Mouse (Mus musculus) spleen, adult 18-20 months (tissue): Measurements from ENCODE around the gene Olfr447.

ENCODE experiments used
- DNase-seq, 2 experiments: peaks; one replicate each; pipeline ENCODE4 v3.0.0; 2022; ENCODE audit warnings: mixed read lengths in 2 of 2

The Olfr447 gene

DNA sequence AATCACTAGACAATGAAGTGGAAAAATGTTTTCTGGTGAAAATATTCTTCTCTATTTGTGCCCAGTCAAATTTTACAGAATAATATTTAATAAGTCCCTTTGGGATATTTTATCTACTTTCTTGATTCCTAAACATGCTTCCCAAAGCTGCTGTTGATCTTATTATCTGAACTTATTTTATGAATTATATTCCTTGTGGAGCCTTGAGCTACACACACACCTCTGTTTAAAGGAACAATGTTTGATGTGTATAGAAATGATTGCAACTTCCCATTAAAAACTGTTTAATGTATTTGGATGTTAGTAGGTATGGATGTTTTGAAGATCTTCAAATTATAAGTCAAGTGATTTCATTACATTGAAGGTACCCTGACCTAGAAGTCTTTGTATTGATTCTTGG lies at the start of gene Olfr447:
Olfr447 (plus strand) TSS at position 301 of the 400 bp plus-strand sequence.
- DNase-seq: no peak

DNA sequence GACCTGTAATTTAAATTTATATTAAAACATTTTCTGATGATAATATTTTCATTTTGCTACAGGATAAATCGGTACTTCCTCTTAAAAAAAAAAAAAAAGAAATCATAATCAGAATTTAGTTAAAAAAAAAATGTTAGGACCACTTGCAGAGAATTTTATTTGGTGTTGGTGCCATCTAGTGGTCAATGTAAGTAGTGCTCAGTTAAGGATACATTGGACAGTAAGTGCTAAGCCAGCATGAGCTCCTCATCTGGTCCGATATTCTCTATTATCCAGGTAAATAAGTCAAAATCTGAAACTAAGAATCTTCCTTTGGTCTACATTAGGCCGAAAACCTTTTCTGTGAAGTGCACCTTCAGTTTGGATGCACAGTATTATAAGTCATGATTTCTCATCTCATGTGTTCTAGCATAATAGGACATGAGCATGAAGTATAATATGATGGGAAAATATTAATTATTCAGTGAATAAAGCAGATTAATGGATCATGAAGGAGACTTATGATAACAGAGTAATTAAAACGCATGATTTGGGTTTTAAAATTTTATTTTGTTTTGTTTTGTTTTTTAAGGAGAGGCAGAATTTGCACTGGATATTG lies 48.4 kb upstream of the Olfr447 start:
- no peak for DNase-seq

DNA sequence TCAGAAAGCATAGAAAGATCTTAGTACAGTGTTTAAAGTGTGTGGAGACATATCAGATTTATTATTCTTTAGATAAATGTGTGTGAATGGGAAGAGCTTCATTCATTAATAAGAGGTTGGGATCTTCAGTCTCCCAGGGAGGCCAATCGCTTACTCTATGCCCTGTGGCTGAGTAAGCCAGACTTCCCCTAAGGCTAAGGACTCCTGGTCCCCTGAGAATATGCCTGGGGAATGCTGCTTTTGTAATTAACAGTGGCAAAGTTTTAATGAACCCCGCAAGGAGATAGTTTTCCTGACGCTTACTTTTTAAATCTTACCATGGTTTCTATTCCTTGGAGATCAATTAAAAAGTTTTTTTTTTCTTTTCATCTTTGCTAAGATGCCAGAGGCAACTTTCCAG lies 39.0 kb upstream of the Olfr447 start:
- DNase-seq: no peak

DNA sequence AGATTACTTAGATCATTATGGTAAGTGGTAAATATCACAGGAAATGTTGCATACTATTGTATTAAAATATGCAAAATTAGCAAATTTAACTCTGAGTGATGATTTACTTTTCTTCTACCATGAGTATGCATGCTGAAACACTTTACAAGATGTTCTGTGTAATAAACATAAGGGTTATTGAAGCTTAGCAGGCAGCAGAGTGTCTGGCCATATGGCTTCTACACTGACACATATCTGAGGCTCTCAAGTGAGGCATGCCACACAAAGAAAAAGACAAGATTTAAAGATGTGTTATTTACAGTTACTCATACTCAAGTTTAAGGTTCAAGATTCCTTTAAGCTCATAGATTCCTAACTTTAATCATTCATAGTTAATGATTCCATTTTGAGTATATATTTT lies 32.4 kb upstream of the Olfr447 start:
- DNase-seq: no peak

DNA sequence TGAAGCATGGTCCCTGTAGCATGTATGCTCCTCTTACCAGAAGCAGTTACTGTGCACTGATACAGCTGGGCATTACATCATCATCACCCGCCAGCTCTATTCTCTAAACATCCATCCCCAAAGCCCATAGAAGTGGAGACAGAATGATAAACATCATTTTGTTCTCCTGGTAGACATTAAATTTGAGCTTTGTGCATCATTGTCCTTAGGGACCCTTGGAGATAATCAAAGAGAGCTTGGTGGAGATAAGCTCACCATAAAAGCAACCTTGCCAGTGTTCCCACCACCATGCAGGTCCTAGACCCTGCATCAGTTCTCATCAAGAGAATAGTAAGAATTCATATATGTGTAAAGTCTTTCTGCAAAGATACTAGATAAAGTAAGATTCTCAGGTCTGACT lies 18.5 kb upstream of the Olfr447 start, which contains the start of gene Olfr448:
Olfr448 (plus strand) TSS at position 301 of the 400 bp plus-strand sequence.
- DNase-seq: no peak

DNA sequence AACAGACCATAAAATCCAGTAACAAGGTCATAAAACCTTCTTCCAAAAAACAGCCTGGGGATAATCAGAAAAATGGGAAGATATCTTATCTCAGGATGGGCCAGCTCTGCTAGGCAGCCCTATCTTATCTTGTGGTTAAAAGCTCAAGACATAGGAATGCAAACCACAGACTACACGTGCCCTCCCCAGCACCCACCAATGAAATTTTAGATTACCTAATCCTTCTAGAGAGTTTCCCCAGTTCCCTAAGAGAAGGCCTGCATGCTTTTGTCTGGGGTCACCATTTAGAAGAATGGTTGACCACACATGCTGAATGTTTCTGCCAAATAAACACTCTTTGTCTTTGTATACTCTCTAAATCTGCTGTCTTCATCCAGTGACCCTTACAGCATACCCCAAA lies 8.3 kb upstream of the Olfr447 start:
- DNase-seq: no peak

DNA sequence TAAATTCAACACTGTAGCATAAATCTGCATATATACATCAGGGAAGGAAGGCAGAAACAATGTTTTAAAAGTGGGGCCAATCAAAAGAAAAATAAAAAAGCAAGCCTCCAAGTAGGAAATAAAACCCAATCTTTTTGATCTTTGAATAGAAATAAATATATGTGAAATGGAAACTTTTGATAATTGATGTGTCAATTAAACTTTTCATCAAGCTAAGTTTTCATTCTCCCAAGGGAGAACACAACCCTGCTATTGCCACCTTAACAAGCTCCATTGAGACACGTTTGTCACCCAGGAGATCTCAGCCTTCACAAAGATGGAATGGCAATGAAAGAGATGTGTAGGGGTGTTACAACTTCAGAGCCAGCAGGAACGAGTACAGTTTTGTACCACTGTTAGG lies 12.4 kb downstream of the Olfr447 start, which contains the start of gene Olfr446:
Olfr446 (plus strand) TSS at position 301 of the 400 bp plus-strand sequence.
- no peak for DNase-seq

DNA sequence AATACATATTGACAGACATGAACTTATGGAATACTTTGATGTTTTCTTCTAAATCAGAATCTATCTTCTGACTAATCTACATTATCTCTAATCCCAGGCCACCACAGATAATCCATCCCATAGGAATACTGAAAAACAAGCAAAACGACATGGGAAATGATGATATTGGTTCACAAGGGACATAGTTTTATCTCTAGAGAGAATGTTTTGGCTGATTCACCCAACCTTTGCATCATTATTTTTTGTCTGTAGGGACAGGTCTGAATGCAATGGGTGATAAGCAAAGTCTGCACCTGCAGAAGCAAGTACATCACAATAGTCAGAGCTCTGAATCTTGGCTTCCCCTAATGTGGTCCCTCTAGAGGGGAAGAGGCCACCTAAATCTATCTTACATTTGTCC lies 40.1 kb downstream of the Olfr447 start, which contains the start of gene Olfr444:
Olfr444 (plus strand) TSS at position 301 of the 400 bp plus-strand sequence.
- DNase-seq: no peak
